Mouse (Mus musculus) gastrocnemius, postnatal 14 days (tissue): Measurements from ENCODE around the gene Banf1. TPM values are rescaled to one million over a fixed set of nuclear protein-coding genes. Genes with fewer than 3 reads are reported as not detected.

Source experiments
- DNase-seq: peaks from one replicate; pipeline ENCODE4 v3.0.0; 2021; ENCODE audit warnings: mixed read lengths
- intact Hi-C: fragments of 180-260 bp; cut with DNase I; formaldehyde crosslinking; loops from one replicate; pipeline ENCODE4 v1.15.1; 2025; ENCODE audit warnings: low total_unique reads
- total RNA-seq, 2 experiments: library from RNA; stranded (reverse); gene quantifications; 2 replicates each; pipeline ENCODE4 v1.2.3; 2021

Gene Banf1
- total RNA-seq, 2 experiments from 2014 or later = 123 to 126 TPM

- intact Hi-C loops = no loop called here
- peak; percentile 77 for DNase-seq
Observed at GRCm38 (mm10) chr19:5337975-5338374, 29.0 kb downstream of the Banf1 start.

GRCm38 (mm10) chr19:5335441-5335840 lies 31.5 kb downstream of the Banf1 start, which contains the start of gene Catsper1:
Catsper1 (plus strand) TSS chr19:5335741.
- intact Hi-C loops = no loop called here

DNA sequence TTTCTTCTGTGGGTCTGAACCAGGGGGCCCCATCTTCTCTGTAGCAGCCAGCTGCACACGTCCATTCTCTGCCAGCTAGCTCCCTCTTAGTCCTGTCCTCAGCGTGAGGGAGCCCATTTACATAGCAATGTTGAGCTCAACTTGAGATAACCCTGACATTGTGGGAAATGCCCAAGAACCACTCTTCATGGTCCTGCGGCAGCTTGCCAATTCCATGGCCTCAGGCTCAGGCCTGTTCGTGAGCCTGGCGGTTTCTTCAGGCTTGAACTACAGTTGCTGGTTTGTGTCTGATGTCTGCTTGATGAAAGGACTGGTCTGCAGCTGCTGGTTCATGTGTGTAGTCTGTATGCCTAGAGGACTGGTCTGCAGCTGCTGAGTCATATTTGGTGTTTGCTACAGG lies 32.2 kb downstream of the Banf1 start:
- intact Hi-C loops = no loop called here
- no peak for DNase-seq

More at GRCm38 (mm10) chr19:5335441-5335840, 31.5 kb downstream of the Banf1 start, which contains the start of gene Catsper1:
- no peak for DNase-seq

- DNase-seq = no peak
- intact Hi-C loops = no loop called here
Observed at GRCm38 (mm10) chr19:5327970-5328369, 39.0 kb downstream of the Banf1 start.

GRCm38 (mm10) chr19:5323801-5324200 lies 43.2 kb downstream of the Banf1 start:
- intact Hi-C loops = no loop called here
- DNase-seq = no peak

Other genes with a start within 250 kb of the Banf1 start
- gene Klc2, start 248.6 kb downstream of the Banf1 start, total RNA-seq = 10 to 100 TPM; 32.1 to 34.3 TPM
- gene Pacs1, start 94.0 kb downstream of the Banf1 start, total RNA-seq = 1 to 10 TPM; 6.7 to 7.7 TPM
- 10 to 100 TPM; 72.1 to 72.6 TPM for gene Sf3b2, start 71.7 kb downstream of the Banf1 start, total RNA-seq
- gene Gal3st3, start 68.8 kb downstream of the Banf1 start, total RNA-seq = under 1 TPM in 1 of 2 experiments, not detected in 1; 0.16 TPM
- not detected for gene Catsper1, start 31.4 kb downstream of the Banf1 start, total RNA-seq
- 1 to 10 TPM; 7.1 to 7.4 TPM for gene Cst6, start 17.6 kb downstream of the Banf1 start, total RNA-seq
- 10 to 100 TPM; 11.4 to 13.1 TPM for gene Eif1ad, start 427 bp downstream of the Banf1 start, total RNA-seq
- 10 to 100 TPM; 28.0 to 39.0 TPM for gene Sart1, start 21.5 kb upstream of the Banf1 start, total RNA-seq
- under 1 TPM; 0.58 to 0.70 TPM for gene Tsga10ip, start 35.4 kb upstream of the Banf1 start, total RNA-seq
- 100 to 1,000 TPM; 550 to 558 TPM for gene Drap1, start 57.8 kb upstream of the Banf1 start, total RNA-seq
- gene AI837181, start 58.0 kb upstream of the Banf1 start, total RNA-seq = 10 to 100 TPM; 45.1 to 48.4 TPM
- gene Fosl1, start 80.4 kb upstream of the Banf1 start, total RNA-seq = not detected
- 1 to 10 TPM; 6.4 to 7.2 TPM for gene Ccdc85b, start 90.7 kb upstream of the Banf1 start, total RNA-seq
- gene Fibp, start 93.4 kb upstream of the Banf1 start, total RNA-seq = 10 to 100 TPM; 42.0 to 44.8 TPM
- not detected for gene Ctsw, start 101.3 kb upstream of the Banf1 start, total RNA-seq
- 10 to 100 TPM; 14.8 to 21.3 TPM for gene Efemp2, start 106.8 kb upstream of the Banf1 start, total RNA-seq
- 10 to 100 TPM; 23.5 to 27.0 TPM for gene Mus81, start 121.2 kb upstream of the Banf1 start, total RNA-seq
- 100 to 1,000 TPM; 172 to 240 TPM for gene Cfl1, start 123.3 kb upstream of the Banf1 start, total RNA-seq
- gene 1700020D05Rik, start 136.6 kb upstream of the Banf1 start, total RNA-seq = under 1 TPM; 0.41 to 0.82 TPM
- gene Snx32, start 143.4 kb upstream of the Banf1 start, total RNA-seq = 1 to 10 TPM; 5.7 to 6.5 TPM
- not detected for gene Ovol1, start 193.5 kb upstream of the Banf1 start, total RNA-seq
- 1 to 10 TPM; 1.8 to 2.4 TPM for gene Ap5b1, start 200.9 kb upstream of the Banf1 start, total RNA-seq
- gene Rnaseh2c, start 234.7 kb upstream of the Banf1 start, total RNA-seq = 10 to 100 TPM; 39.1 to 46.1 TPM
- gene Kat5, start 243.1 kb upstream of the Banf1 start, total RNA-seq = 10 to 100 TPM; 22.0 to 25.9 TPM